Mouse (Mus musculus): ENCODE results near the gene Agtr2. TPM values are rescaled to one million over a fixed set of nuclear protein-coding genes. Genes with fewer than 3 reads are reported as not detected.

The Agtr2 gene
- 0.11 and 2.7 TPM in 2 replicates for polyA plus RNA-seq (2012; rRNA removed; ENCODE audit: low replicate concordance)

DNA sequence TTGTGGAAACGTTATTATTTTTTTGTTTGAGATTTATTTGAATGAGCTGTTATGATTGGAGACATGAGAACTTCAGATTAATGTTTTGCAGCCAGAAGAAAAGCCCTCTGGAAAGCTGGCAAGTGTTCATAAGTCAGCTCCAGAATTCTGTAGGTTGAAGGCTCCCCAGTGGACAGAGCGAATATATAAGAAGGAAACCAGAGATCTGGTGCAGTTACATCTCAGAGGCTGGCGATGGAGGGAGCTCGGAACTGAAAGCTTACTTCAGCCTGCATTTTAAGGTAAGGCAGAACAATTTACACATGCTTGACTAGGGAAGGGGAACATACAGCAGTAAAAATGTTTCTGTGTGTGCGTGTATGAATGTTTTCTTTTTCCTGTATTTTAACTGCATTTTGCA is at the start of gene Agtr2:
TSS of gene Agtr2 (plus strand) at position 131 of the 400 bp plus-strand sequence.

Other genes starting within 250 kb of the Agtr2 start
- 0.05 TPM in 1 of 2 replicates, not detected in the other for gene Slc6a14, start 230.4 kb downstream of the Agtr2 start, polyA plus RNA-seq (2012; rRNA removed; ENCODE audit: low replicate concordance)

Measured in subcutaneous adipose tissue, adult 2 months (tissue).